In genomic region chr17:29168996-29169601, GRCm38 (mm10) we compare ENCODE assay signal across 14 mouse cellular contexts. TPM values are rescaled to one million over a fixed set of nuclear protein-coding genes. Genes with fewer than 3 reads are reported as not detected.
A peak's percentile ranks its signal among the peaks of the same experiment; 100 is the strongest.
DNase-seq lines count a peak whose midpoint lies in the region; ATAC-seq and TF ChIP-seq lines count a peak whose summit lies in the region.
"Had no signal": no experiment of that assay in that cellular context is flagged by ENCODE, and none has a peak within 500 bp of the region (broad histone marks: within the 10 kb centered on the region; RNA-seq: fewer than 3 reads in every experiment).

No protein-coding gene starts in this region.

- peaks cover 11% of the 10 kb centered on the region; the same call in 1 of the 2 replicates for H3K4me1 ChIP-seq in intestine, postnatal 0 days (replicated peaks; ENCODE audit: control insufficient read depth, insufficient read depth, low read length)
- H3K4me1 ChIP-seq in intestine, embryonic 15.5 days (replicated peaks) = peaks cover 39% of the 10 kb centered on the region
- peaks cover 75% of the 10 kb centered on the region for H3K4me1 ChIP-seq in spleen, adult 2 months (ENCODE audit: control insufficient read depth, insufficient read depth, insufficient read length)
- peaks cover 35% of the 10 kb centered on the region for H3K4me1 ChIP-seq in small intestine, adult 2 months (ENCODE audit: control insufficient read depth, insufficient read depth, insufficient read length, low read length)

- no peak overlapping the region for H3K4me2 ChIP-seq in intestine, postnatal 0 days (replicated peaks; ENCODE audit: low read depth)
- no peak overlapping the region for H3K4me2 ChIP-seq in intestine, embryonic 15.5 days (replicated peaks)
- H3K4me2 ChIP-seq: kidney, embryonic 15.5 days; lung, embryonic 15.5 days had no signal

- no peak overlapping the region for H3K9ac ChIP-seq in intestine, postnatal 0 days (ENCODE audit: low read depth, low read length)
- H3K9ac ChIP-seq in intestine, embryonic 15.5 days = no peak overlapping the region
- H3K9ac ChIP-seq: kidney, embryonic 15.5 days; lung, embryonic 15.5 days had no signal

- no peaks in the 10 kb centered on the region for H3K27me3 ChIP-seq in intestine, postnatal 0 days (replicated peaks; ENCODE audit: control insufficient read depth, insufficient read depth, low read length)
- H3K27me3 ChIP-seq in intestine, embryonic 15.5 days (replicated peaks) = no peaks in the 10 kb centered on the region
- no peaks in the 10 kb centered on the region for H3K27me3 ChIP-seq in spleen, adult 2 months (ENCODE audit: control insufficient read depth, insufficient read depth, low read length)
- no peaks in the 10 kb centered on the region for H3K27me3 ChIP-seq in small intestine, adult 2 months (ENCODE audit: control insufficient read depth, insufficient read depth, low read length)
- H3K27me3 ChIP-seq: kidney, embryonic 15.5 days; lung, embryonic 15.5 days had no signal

- DNase-seq in spleen, adult 2 months (ENCODE audit: low read depth in 1 of 2, low spot score in 2 of 2) = no peak
- DNase-seq in spleen, postnatal 14 days (ENCODE audit: low spot score in 2 of 2) = no peak
- peak; percentile 50 for DNase-seq in ZHBTc4 (ENCODE audit: low read depth, low spot score)
- DNase-seq in heart, adult 9 months (ENCODE audit: low spot score in 2 of 2) = no peak
- DNase-seq: gastrocnemius, postnatal 36 days; heart, postnatal 4 days had no signal

- H3K27ac ChIP-seq in intestine, postnatal 0 days (ENCODE audit: low read depth, low read length) = no peak overlapping the region
- H3K27ac ChIP-seq in intestine, embryonic 15.5 days = no peak overlapping the region
- H3K27ac ChIP-seq in spleen, adult 2 months (ENCODE audit: insufficient read depth, low read length) = peak overlapping the region; percentile 43
- no peak overlapping the region for H3K27ac ChIP-seq in small intestine, adult 2 months (ENCODE audit: insufficient read depth, low read depth, low read length)
- H3K27ac ChIP-seq: forebrain, embryonic 10.5 days; kidney, embryonic 15.5 days; lung, embryonic 15.5 days had no signal

- no peaks in the 10 kb centered on the region for H3K9me3 ChIP-seq in intestine, postnatal 0 days (ENCODE audit: control insufficient read depth)
- no peaks in the 10 kb centered on the region for H3K9me3 ChIP-seq in intestine, embryonic 15.5 days
- H3K9me3 ChIP-seq: forebrain, embryonic 10.5 days; kidney, embryonic 15.5 days; lung, embryonic 15.5 days had no signal

- H3K4me3 ChIP-seq in intestine, postnatal 0 days (ENCODE audit: low read depth, low read length) = no peak overlapping the region
- H3K4me3 ChIP-seq in intestine, embryonic 15.5 days (replicated peaks) = no peak overlapping the region
- no peak overlapping the region for H3K4me3 ChIP-seq in spleen, adult 2 months (ENCODE audit: extremely low read depth, insufficient read depth, insufficient read length)
- no peak overlapping the region for H3K4me3 ChIP-seq in small intestine, adult 2 months (ENCODE audit: low read depth, low read length)
- H3K4me3 ChIP-seq: forebrain, embryonic 10.5 days; kidney, embryonic 15.5 days; lung, embryonic 15.5 days had no signal

- TF ChIP-seq POLR2A in spleen, adult 2 months (IDR thresholded peaks at IDR 0.05; ENCODE audit: low read depth, low read length) = no peak
- TF ChIP-seq POLR2A in small intestine, adult 2 months (IDR thresholded peaks at IDR 0.05; ENCODE audit: low read depth, low read length) = no peak

- no peak for ATAC-seq in intestine, postnatal 0 days
- no peak for ATAC-seq in intestine, embryonic 15.5 days
- ATAC-seq in activated CD4-positive, CD25-positive, alpha-beta regulatory T cell, adult 4 months = no peak
- ATAC-seq: midbrain, embryonic 16.5 days had no signal

- H3K36me3 ChIP-seq in intestine, postnatal 0 days (ENCODE audit: control insufficient read depth, insufficient read depth) = no peaks in the 10 kb centered on the region
- no peaks in the 10 kb centered on the region for H3K36me3 ChIP-seq in intestine, embryonic 15.5 days
- no peaks in the 10 kb centered on the region for H3K36me3 ChIP-seq in spleen, adult 2 months (ENCODE audit: control insufficient read depth, insufficient read depth, low read length)
- H3K36me3 ChIP-seq in small intestine, adult 2 months (ENCODE audit: control insufficient read depth, insufficient read depth, low read length) = no peaks in the 10 kb centered on the region
- H3K36me3 ChIP-seq: forebrain, embryonic 10.5 days; kidney, embryonic 15.5 days; lung, embryonic 15.5 days had no signal

- WGBS in intestine, postnatal 0 days = 69% methylated on average over 12 of the region's 12 CpGs
- WGBS in intestine, embryonic 15.5 days = 75% methylated on average over 12 of the region's 12 CpGs
- WGBS in spleen, adult 2 months = 74% methylated on average over 12 of the region's 12 CpGs
- WGBS in small intestine, adult 2 months = 41% methylated on average over 12 of the region's 12 CpGs

- TF ChIP-seq CTCF in intestine, postnatal 0 days (IDR thresholded peaks at IDR 0.05; ENCODE audit: low read depth) = peak; percentile 70
- peak; percentile 42; the same call in 1 of the 2 replicates for TF ChIP-seq CTCF in spleen, adult 2 months (IDR thresholded peaks at IDR 0.05; ENCODE audit: extremely low read depth, insufficient read depth, insufficient read length, insufficient replicate concordance)
- peak; percentile 77; the same call in 1 of the 2 replicates for TF ChIP-seq CTCF in small intestine, adult 2 months (IDR thresholded peaks at IDR 0.05; ENCODE audit: extremely low read depth, insufficient read length, insufficient replicate concordance, low read depth, low read length)

RNA-seq across cellular contexts. Expression of gene Rab44, which starts 55.2 kb away (rescaled TPM):
- 0.20 TPM in 2 replicates for polyA plus RNA-seq in intestine, postnatal 0 days (2015; fragmentation: Nextera tagmentation; extraction: Ambion mirVana)
- 0.53 and 0.61 TPM in 2 replicates for polyA plus RNA-seq in intestine, embryonic 15.5 days (2015; fragmentation: Nextera tagmentation; extraction: Ambion mirVana)
- polyA plus RNA-seq in spleen, adult 2 months (2012; rRNA removed) = 4.9 and 5.2 TPM in 2 replicates
- 0.37 and 2.5 TPM in 2 replicates for polyA plus RNA-seq in small intestine, adult 2 months (2012; rRNA removed)
- not detected for polyA plus RNA-seq in activated CD4-positive, CD25-positive, alpha-beta regulatory T cell, adult 4 months (2017; shearing (Covaris generic))
